Mouse (Mus musculus) spleen, postnatal 10 days (tissue): ENCODE data around the gene Manea.
A peak's percentile ranks its signal among the peaks of the same experiment; 100 is the strongest.
"Not testable (repeated sequence)": the region's sequence is repeated elsewhere in the genome, so short reads cannot be mapped to it uniquely, and the experiment has no call there.

ENCODE experiments used
- DNase-seq, 2 experiments: peaks; one replicate each; pipeline ENCODE4 v3.0.0; 2021 to 2022; ENCODE audit warnings: low spot score in 2 of 2

Gene Manea

GRCm38 (mm10) chr4:26346443-26347106, at the start of gene Manea:
TSS of gene Manea (minus strand) at chr4:26346891.
- peak; percentile 86 to 95 for DNase-seq

- no peak for DNase-seq
Measured at GRCm38 (mm10) chr4:26354616-26355015, 7.9 kb upstream of the Manea start.

- no peak for DNase-seq
Measured at GRCm38 (mm10) chr4:26353643-26354231, 7.0 kb upstream of the Manea start.

- DNase-seq = no peak
Measured at GRCm38 (mm10) chr4:26347239-26347638, 548 bp upstream of the Manea start.

GRCm38 (mm10) chr4:26345741-26346442, 799 bp downstream of the Manea start:
- no peak for DNase-seq

GRCm38 (mm10) chr4:26345080-26345479, 1.6 kb downstream of the Manea start:
- no peak for DNase-seq

GRCm38 (mm10) chr4:26342346-26342745, 4.3 kb downstream of the Manea start:
- DNase-seq = no peak

GRCm38 (mm10) chr4:26338604-26339003, 8.1 kb downstream of the Manea start:
- DNase-seq = no peak

- no peak for DNase-seq
Measured at GRCm38 (mm10) chr4:26336563-26336962, 10.1 kb downstream of the Manea start.

- DNase-seq = not testable (repeated sequence)
Measured at GRCm38 (mm10) chr4:26304731-26305130, 42.0 kb downstream of the Manea start.

GRCm38 (mm10) chr4:26277112-26277716, 69.5 kb downstream of the Manea start:
- DNase-seq = no peak

GRCm38 (mm10) chr4:26276264-26276663, 70.4 kb downstream of the Manea start:
- DNase-seq = no peak

GRCm38 (mm10) chr4:26275769-26276168, 70.9 kb downstream of the Manea start:
- no peak for DNase-seq
